ENCODE assay signal across 14 mouse cellular contexts in the genomic region with DNA sequence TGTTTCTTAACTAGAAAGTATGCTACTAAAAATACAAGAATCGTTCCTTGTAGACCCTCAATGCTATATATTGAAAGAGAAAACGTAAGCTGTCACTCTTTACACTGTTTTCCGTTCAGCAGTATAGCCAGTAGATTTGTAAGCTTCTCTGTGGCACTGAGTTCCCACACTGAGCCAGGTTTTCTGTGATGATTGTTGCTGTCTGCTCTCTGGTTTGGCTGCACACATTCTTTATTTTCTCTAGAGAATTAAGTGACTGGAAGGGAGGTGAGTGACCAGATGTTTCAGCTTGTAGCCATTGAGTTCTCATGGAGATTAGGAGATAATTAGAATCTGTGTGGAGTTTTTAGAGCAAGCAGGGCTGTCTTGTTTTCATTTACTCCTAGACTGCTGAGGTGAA. TPM values are rescaled to one million over a fixed set of nuclear protein-coding genes. Genes with fewer than 3 reads are reported as not detected.
DNase-seq lines count a peak whose midpoint lies in the region; ATAC-seq and TF ChIP-seq lines count a peak whose summit lies in the region.
"Had no signal": no experiment of that assay in that cellular context is flagged by ENCODE, and none has a peak within 500 bp of the region (broad histone marks: within the 10 kb centered on the region; RNA-seq: fewer than 3 reads in every experiment).

No protein-coding gene starts in this region.

- peak overlapping the region; percentile 12; the same call in 1 of the 2 replicates for H3K9ac ChIP-seq in forebrain, embryonic 13.5 days
- H3K9ac ChIP-seq in ES-Bruce4 (ENCODE audit: low read depth, poor library complexity, severe bottlenecking): no peak overlapping the region; the same call in 1 of the 2 replicates
- peak overlapping the region; percentile 41; the same call in 1 of the 2 replicates for H3K9ac ChIP-seq in liver, embryonic 12.5 days
- H3K9ac ChIP-seq: lung, embryonic 14.5 days had no signal

- no peak for TF ChIP-seq EP300 in ES-Bruce4 (IDR thresholded peaks at IDR 0.05; ENCODE audit: insufficient read depth, low read depth, low read length)

- no peak overlapping the region for H3K27ac ChIP-seq in forebrain, embryonic 13.5 days
- H3K27ac ChIP-seq in forebrain, embryonic 10.5 days: no peak overlapping the region
- no peak overlapping the region for H3K27ac ChIP-seq in kidney, adult 2 months (ENCODE audit: insufficient read depth, low read depth, low read length)
- no peak overlapping the region; the same call in 1 of the 2 replicates for H3K27ac ChIP-seq in ES-Bruce4 (ENCODE audit: insufficient read depth, low read length)
- H3K27ac ChIP-seq in liver, embryonic 12.5 days: 0 out of 2 replicates have a peak overlapping the region, but pooled peaks have one; percentile 36

- DNase-seq in forebrain, embryonic 10.5 days (ENCODE audit: extremely low spot score, low spot score): no peak
- peak; percentile 0 for DNase-seq in kidney, adult 11 months
- DNase-seq in kidney, adult 2 months: no peak
- DNase-seq in thymus, postnatal 10 days (ENCODE audit: low spot score in 2 of 2): no peak
- no peak for DNase-seq in adrenal gland, adult 8-10 months
- DNase-seq: adrenal gland, postnatal 25 days; B cell, adult 2 months; cerebellum, adult 11-12 months; gastrocnemius, postnatal 14 days; kidney, postnatal 4 days; lung, embryonic 14.5 days had no signal

- peak overlapping the region; percentile 19 for H3K4me3 ChIP-seq in forebrain, embryonic 13.5 days
- H3K4me3 ChIP-seq in forebrain, embryonic 10.5 days: no peak overlapping the region
- no peak overlapping the region for H3K4me3 ChIP-seq in kidney, adult 2 months (ENCODE audit: insufficient read depth, low read depth, low read length)
- H3K4me3 ChIP-seq in ES-Bruce4 (ENCODE audit: low read depth, low read length): peak overlapping the region; percentile 30; the same call in 1 of the 2 replicates
- no peak overlapping the region for H3K4me3 ChIP-seq in liver, embryonic 12.5 days

- no peaks in the 10 kb centered on the region for H3K36me3 ChIP-seq in forebrain, embryonic 13.5 days (ENCODE audit: poor library complexity, severe bottlenecking)
- H3K36me3 ChIP-seq in forebrain, embryonic 10.5 days (replicated peaks): peaks cover 10% of the 10 kb centered on the region
- no peaks in the 10 kb centered on the region for H3K36me3 ChIP-seq in kidney, adult 2 months (ENCODE audit: control insufficient read depth, insufficient read depth, low read length)
- H3K36me3 ChIP-seq in ES-Bruce4 (ENCODE audit: control insufficient read depth, insufficient read depth, low read length, poor library complexity, severe bottlenecking): peaks cover 13% of the 10 kb centered on the region
- H3K36me3 ChIP-seq in liver, embryonic 12.5 days: peaks cover 10% of the 10 kb centered on the region; the same call in 1 of the 2 replicates

- 39% methylated on average over 3 of the region's 3 CpGs for whole genome bisulfite sequencing in forebrain, embryonic 13.5 days
- WGBS in forebrain, embryonic 10.5 days: 60% methylated on average over 3 of the region's 3 CpGs
- 74% methylated on average over 3 of the region's 3 CpGs for WGBS in kidney, adult 2 months
- 67% methylated on average over 3 of the region's 3 CpGs for WGBS in liver, embryonic 12.5 days (ENCODE audit: insufficient replicate concordance)

- H3K9me3 ChIP-seq in forebrain, embryonic 13.5 days (replicated peaks): no peaks in the 10 kb centered on the region
- H3K9me3 ChIP-seq in forebrain, embryonic 10.5 days: no peaks in the 10 kb centered on the region; the same call in 1 of the 2 replicates
- peaks cover 8% of the 10 kb centered on the region for H3K9me3 ChIP-seq in ES-Bruce4 (replicated peaks; ENCODE audit: control insufficient read depth, insufficient read depth, low read length, poor library complexity, severe bottlenecking)
- H3K9me3 ChIP-seq in liver, embryonic 12.5 days (replicated peaks): no peaks in the 10 kb centered on the region

- peaks cover 36% of the 10 kb centered on the region for H3K4me1 ChIP-seq in forebrain, embryonic 13.5 days
- peaks cover 38% of the 10 kb centered on the region for H3K4me1 ChIP-seq in forebrain, embryonic 10.5 days
- peaks cover 19% of the 10 kb centered on the region; the same call in 1 of the 2 replicates for H3K4me1 ChIP-seq in kidney, adult 2 months (ENCODE audit: control insufficient read depth, insufficient read depth, low read length)
- H3K4me1 ChIP-seq in ES-Bruce4 (ENCODE audit: control insufficient read depth, insufficient read depth, low read length): peaks cover 5% of the 10 kb centered on the region
- peaks cover 48% of the 10 kb centered on the region for H3K4me1 ChIP-seq in liver, embryonic 12.5 days

- no peaks in the 10 kb centered on the region for H3K27me3 ChIP-seq in forebrain, embryonic 13.5 days
- H3K27me3 ChIP-seq in forebrain, embryonic 10.5 days (ENCODE audit: poor library complexity, severe bottlenecking): peaks cover 11% of the 10 kb centered on the region
- H3K27me3 ChIP-seq in kidney, adult 2 months (replicated peaks; ENCODE audit: control insufficient read depth, insufficient read depth, low read length): no peaks in the 10 kb centered on the region
- H3K27me3 ChIP-seq in ES-Bruce4 (ENCODE audit: control insufficient read depth, insufficient read depth, low read length, poor library complexity, severe bottlenecking): no peaks in the 10 kb centered on the region
- no peaks in the 10 kb centered on the region for H3K27me3 ChIP-seq in liver, embryonic 12.5 days (replicated peaks)

- TF ChIP-seq CTCF in kidney, adult 2 months (conservative IDR thresholded peaks at IDR 0.05; ENCODE audit: insufficient read depth, insufficient read length, low read depth, low read length): no peak
- no peak for TF ChIP-seq CTCF in ES-Bruce4 (IDR thresholded peaks at IDR 0.05; ENCODE audit: low read depth, low read length)

- H3K4me2 ChIP-seq in forebrain, embryonic 13.5 days: peak overlapping the region; percentile 50
- H3K4me2 ChIP-seq in liver, embryonic 12.5 days: peak overlapping the region; percentile 23; the same call in 1 of the 2 replicates

- no peak for TF ChIP-seq POLR2A in kidney, adult 2 months (IDR thresholded peaks at IDR 0.05; ENCODE audit: low read depth, low read length)
- no peak for TF ChIP-seq POLR2A in ES-Bruce4 (IDR thresholded peaks at IDR 0.05; ENCODE audit: insufficient read depth, low read length)

- ATAC-seq in forebrain, embryonic 13.5 days: no peak
- no peak for ATAC-seq in liver, embryonic 12.5 days

RNA-seq across cellular contexts. Expression of a gene that starts 3.0 kb away (rescaled TPM):
- 9.9 and 11.3 TPM in 2 replicates for polyA plus RNA-seq in forebrain, embryonic 13.5 days (2015; fragmentation: Nextera tagmentation; extraction: Ambion mirVana)
- 1.8 and 2.3 TPM in 2 replicates for polyA plus RNA-seq in forebrain, embryonic 10.5 days (2016; fragmentation: Nextera tagmentation; extraction: Ambion mirVana)
- polyA plus RNA-seq in kidney, adult 2 months (2012; rRNA removed): 17.0 and 18.1 TPM in 2 replicates
- 34.5 and 37.0 TPM in 2 replicates for polyA plus RNA-seq in ES-Bruce4 (2011; ENCODE audit: insufficient read depth, insufficient read length, low read depth, missing spikeins)
- polyA plus RNA-seq in liver, embryonic 12.5 days (2016; fragmentation: Nextera tagmentation; extraction: Ambion mirVana): 2.9 and 3.2 TPM in 2 replicates
- 10 to 100 TPM; 50.4 to 77.4 (median 56.5) TPM for total RNA-seq in adrenal gland, adult 8-10 months (2022)

Comparison
In these comparisons a context has a peak if more than half of its experiments do, and no peak if none do; other contexts are left out.
1. H3K4me3 ChIP-seq: peak in forebrain, embryonic 13.5 days (single experiment) and ES-Bruce4 (single experiment); none in forebrain, embryonic 10.5 days (single experiment), kidney, adult 2 months (single experiment) and liver, embryonic 12.5 days (single experiment).